Mouse (Mus musculus) lung, embryonic 14.5 days (tissue): Measurements from ENCODE around the gene Cdk13. TPM values are rescaled to one million over a fixed set of nuclear protein-coding genes. Genes with fewer than 3 reads are reported as not detected.

Experiments
- ATAC-seq: fragments of 200-750 bp; cut with Nextera tagmentation; 2 replicates; pipeline ENCODE4 v1.8.0; 2017; ENCODE audit warnings: mild to moderate bottlenecking, moderate TSS enrichment, moderate library complexity; ENCODE audit not compliant: insufficient read depth
- DNase-seq: peaks from one replicate; pipeline ENCODE4 v3.0.0-alpha.2; 2015
- H3K27ac ChIP-seq: fragments of 300-500 bp; sonication (generic); 2 replicates; pipeline ENCODE4 v1.5.1; 2014; ENCODE audit warnings: low read depth, mild to moderate bottlenecking, moderate library complexity
- H3K27me3 ChIP-seq: fragments of 300-500 bp; sonication (generic); 2 replicates; pipeline ENCODE4 v1.6.1; 2014; ENCODE audit warnings: low read length, control low read depth; ENCODE audit not compliant: insufficient read depth
- H3K36me3 ChIP-seq: fragments of 300-500 bp; sonication (generic); 2 replicates; pipeline ENCODE4 v1.6.1; 2014; ENCODE audit warnings: control low read depth; ENCODE audit not compliant: insufficient read depth
- H3K4me1 ChIP-seq: fragments of 300-500 bp; sonication (generic); 2 replicates; pipeline ENCODE4 v1.6.1; 2014; ENCODE audit warnings: antibody characterized with exemption, control low read depth; ENCODE audit not compliant: insufficient read depth
- H3K4me2 ChIP-seq: fragments of 300-500 bp; sonication (generic); 2 replicates; pipeline ENCODE4 v1.6.1; 2014; ENCODE audit warnings: mild to moderate bottlenecking
- H3K4me3 ChIP-seq: fragments of 300-500 bp; sonication (generic); 2 replicates; pipeline ENCODE4 v1.5.1; 2014; ENCODE audit warnings: low read depth, low read length
- H3K9ac ChIP-seq: fragments of 300-500 bp; sonication (generic); 2 replicates; pipeline ENCODE4 v1.6.1; 2014
- H3K9me3 ChIP-seq: fragments of 300-500 bp; sonication (generic); 2 replicates; pipeline ENCODE4 v1.6.1; 2016; ENCODE audit warnings: low read depth, low read length, control low read depth
- CTCF ChIP-seq: IDR thresholded peaks from 2 replicates; pipeline ENCODE4 v1.5.1; 2016; ENCODE audit warnings: antibody characterized with exemption, low read depth
- WGBS: fragments of 180-500 bp; shearing (Covaris S2); extraction: QIAGEN DNeasy Blood & Tissue Kit; methylation state at CpG from one replicate; pipeline ENCODE4 v1.1.7; 2014; 5-methylcytosine and 5-hydroxymethylcytosine counted together
- polyA plus RNA-seq: library from polyadenylated mRNA; unstranded; fragments of >200 nt; fragmentation: Nextera tagmentation; extraction: Ambion mirVana; gene quantifications from 2 replicates; pipeline ENCODE4 v1.2.1, GENCODE M21; 2014

The Cdk13 gene
- 23.0 and 27.6 TPM in 2 replicates for polyA plus RNA-seq

GRCm38 (mm10) chr13:17804909-17805613, at the start of gene Cdk13:
TSS of gene Cdk13 (minus strand) at chr13:17805097.
- peak; percentile 100 for DNase-seq
- Histone ChIP-seq H3K4me2 (peak within 1 kb of the TSS; percentile 77), H3K27ac (peak within 1 kb of the TSS; percentile 98), H3K27me3 (no peaks in the 10 kb centered on the region), H3K36me3 (0 out of 2 replicates have a peak, but pooled peaks cover 2% of the 10 kb centered on the region), H3K4me1 (peaks cover 2% of the 10 kb centered on the region; the same call in 1 of the 2 replicates), H3K9ac (peak within 1 kb of the TSS; percentile 96), H3K9me3 (no peaks in the 10 kb centered on the region), H3K4me3 (peak within 1 kb of the TSS; percentile 89)
- TF ChIP-seq CTCF, result no peak
- under 1% methylated on average over 99 of the region's 110 CpGs for WGBS
- peak; percentile 94 for ATAC-seq

- Histone ChIP-seq H3K27ac (no peak overlapping the region), H3K4me2 (no peak overlapping the region), H3K4me3 (no peak overlapping the region), H3K9ac (no peak overlapping the region), H3K36me3 (no peaks in the 10 kb centered on the region), H3K27me3 (no peaks in the 10 kb centered on the region), H3K4me1 (no peaks in the 10 kb centered on the region), H3K9me3 (no peaks in the 10 kb centered on the region)
- no peak for TF ChIP-seq CTCF
- DNase-seq, result no peak
- no peak for ATAC-seq
- 85% methylated on average over 2 of the region's 2 CpGs for WGBS
Measured at GRCm38 (mm10) chr13:17843336-17843735, 38.4 kb upstream of the Cdk13 start.

- no peaks in the 10 kb centered on the region; the same call in 1 of the 2 replicates for H3K4me1 ChIP-seq
- DNase-seq (no peak), ATAC-seq (no peak)
- no peak overlapping the region for H3K4me3 ChIP-seq
- TF ChIP-seq CTCF, result no peak
- H3K4me2 ChIP-seq, result no peak overlapping the region
- no peaks in the 10 kb centered on the region for H3K36me3 ChIP-seq
- H3K27ac ChIP-seq, result no peak overlapping the region
- no peak overlapping the region for H3K9ac ChIP-seq
- no peaks in the 10 kb centered on the region for H3K27me3 ChIP-seq
- WGBS, result 56% methylated on average over 4 of the region's 4 CpGs
- no peaks in the 10 kb centered on the region for H3K9me3 ChIP-seq
Measured at GRCm38 (mm10) chr13:17842756-17843155, 37.9 kb upstream of the Cdk13 start.

GRCm38 (mm10) chr13:17839137-17839536, 34.2 kb upstream of the Cdk13 start:
- no peaks in the 10 kb centered on the region for H3K9me3 ChIP-seq
- 81% methylated on average over 5 of the region's 5 CpGs for WGBS
- H3K9ac ChIP-seq, result no peak overlapping the region
- no peak for TF ChIP-seq CTCF
- no peaks in the 10 kb centered on the region for H3K27me3 ChIP-seq
- DNase-seq (no peak), ATAC-seq (no peak)
- H3K4me1 ChIP-seq, result no peaks in the 10 kb centered on the region; the same call in 1 of the 2 replicates
- no peak overlapping the region for H3K4me2 ChIP-seq
- no peak overlapping the region for H3K27ac ChIP-seq
- no peak overlapping the region for H3K4me3 ChIP-seq
- no peaks in the 10 kb centered on the region for H3K36me3 ChIP-seq

GRCm38 (mm10) chr13:17838484-17838851, 33.6 kb upstream of the Cdk13 start:
- DNase-seq (peak; percentile 91), ATAC-seq (peak; percentile 76)
- no peak overlapping the region for H3K4me3 ChIP-seq
- no peak overlapping the region for H3K4me2 ChIP-seq
- H3K27ac ChIP-seq, result no peak overlapping the region; the same call in 1 of the 2 replicates
- no peak overlapping the region for H3K9ac ChIP-seq
- TF ChIP-seq CTCF, result peak; percentile 67
- 34% methylated on average over 4 of the region's 4 CpGs for WGBS
- H3K36me3 ChIP-seq, result no peaks in the 10 kb centered on the region
- no peaks in the 10 kb centered on the region for H3K9me3 ChIP-seq
- no peaks in the 10 kb centered on the region for H3K27me3 ChIP-seq
- H3K4me1 ChIP-seq, result no peaks in the 10 kb centered on the region; the same call in 1 of the 2 replicates

GRCm38 (mm10) chr13:17837610-17838483, 33.0 kb upstream of the Cdk13 start:
- Histone ChIP-seq H3K4me3 (no peak overlapping the region), H3K9me3 (no peaks in the 10 kb centered on the region), H3K27me3 (no peaks in the 10 kb centered on the region), H3K9ac (no peak overlapping the region), H3K4me2 (no peak overlapping the region), H3K4me1 (no peaks in the 10 kb centered on the region; the same call in 1 of the 2 replicates), H3K27ac (peak overlapping the region; percentile 46; the same call in 1 of the 2 replicates), H3K36me3 (no peaks in the 10 kb centered on the region)
- 36% methylated on average over 16 of the region's 16 CpGs for WGBS
- peak; percentile 76 for TF ChIP-seq CTCF
- peak; percentile 68 for ATAC-seq
- DNase-seq, result peak; percentile 78

- Histone ChIP-seq H3K27me3 (no peaks in the 10 kb centered on the region), H3K4me3 (no peak overlapping the region), H3K27ac (no peak overlapping the region), H3K4me1 (no peaks in the 10 kb centered on the region; the same call in 1 of the 2 replicates), H3K4me2 (no peak overlapping the region), H3K9me3 (no peaks in the 10 kb centered on the region), H3K9ac (no peak overlapping the region), H3K36me3 (no peaks in the 10 kb centered on the region)
- no peak for TF ChIP-seq CTCF
- 67% methylated on average over 7 of the region's 7 CpGs for WGBS
- DNase-seq, result no peak
- ATAC-seq, result no peak
Measured at GRCm38 (mm10) chr13:17836808-17837207, 31.9 kb upstream of the Cdk13 start.
